Mouse (Mus musculus): ENCODE results near the gene C1galt1c1. TPM values are rescaled to one million over a fixed set of nuclear protein-coding genes. Genes with fewer than 3 reads are reported as not detected.

The C1galt1c1 gene
- polyA plus RNA-seq (2017; shearing (Covaris generic)) = 24.5 TPM

GRCm38 (mm10) chrX:38634801-38635637 lies at the start of gene C1galt1c1:
C1galt1c1 (minus strand) TSS chrX:38635087.

GRCm38 (mm10) chrX:38600177-38600994 lies 34.5 kb downstream of the C1galt1c1 start, which contains the start of gene Mcts1:
Mcts1 (plus strand) TSS chrX:38600578.

Other genes starting within 250 kb of the C1galt1c1 start
- gene Lamp2, start 178.6 kb downstream of the C1galt1c1 start, polyA plus RNA-seq (2017; shearing (Covaris generic)) = 34.8 TPM
- 28.2 TPM for gene Cul4b, start 58.9 kb downstream of the C1galt1c1 start, polyA plus RNA-seq (2017; shearing (Covaris generic))
- gene Mcts1, start 34.5 kb downstream of the C1galt1c1 start, polyA plus RNA-seq (2017; shearing (Covaris generic)) = 117 TPM
- gene 6030498E09Rik, start 137.6 kb upstream of the C1galt1c1 start, polyA plus RNA-seq (2017; shearing (Covaris generic)) = not detected

Data from effector memory CD4-positive, alpha-beta T cell, adult 5 months (primary cell).